Mouse (Mus musculus) layer of hippocampus, adult 9-11 months (tissue): ENCODE results near the gene Prmt8.

Experiments
- DNase-seq: peaks from one replicate; pipeline ENCODE4 v3.0.0; 2022

The Prmt8 gene

DNA sequence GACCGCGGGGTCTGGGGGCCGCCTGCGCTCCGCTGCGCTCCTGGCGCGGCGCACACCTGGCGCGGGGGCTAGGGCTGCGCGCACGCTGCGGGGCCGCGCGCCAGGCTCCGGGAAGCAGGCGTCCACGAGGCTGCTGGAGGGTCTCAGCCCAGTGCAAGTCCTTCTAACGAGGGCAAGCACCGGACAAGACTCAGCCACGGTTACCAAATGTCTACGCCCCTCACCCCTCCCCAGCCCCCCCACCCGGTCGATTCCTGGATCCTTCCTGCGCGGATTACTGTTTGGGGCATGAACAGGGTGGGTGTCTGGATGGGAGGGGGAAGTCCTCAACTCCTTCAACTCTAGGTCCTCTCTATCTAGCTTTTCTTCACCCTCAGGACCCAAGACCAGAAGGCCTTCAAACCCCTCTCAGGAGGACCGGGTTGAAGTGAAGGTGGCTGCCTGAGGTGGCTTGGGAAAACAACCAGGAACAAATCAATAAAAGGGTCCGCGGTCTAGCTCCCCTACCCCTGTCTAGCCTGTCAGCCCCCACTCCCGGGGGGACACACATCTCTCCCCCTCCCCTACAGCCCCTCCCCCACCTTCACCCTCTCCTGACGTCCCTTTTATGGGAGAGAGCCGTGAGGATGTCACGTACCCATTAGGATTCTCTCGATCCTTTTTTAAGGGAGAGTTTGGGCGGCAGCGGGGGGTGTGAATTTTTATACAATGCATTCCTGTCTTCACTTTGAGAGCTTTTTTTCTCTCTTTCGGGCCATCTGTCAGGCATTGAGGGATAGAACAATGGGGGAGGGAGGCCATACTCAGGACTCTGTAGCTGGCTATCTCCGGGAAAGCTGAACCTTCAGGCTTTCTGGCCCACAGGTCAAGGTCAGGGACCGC, at the start of gene Prmt8:
TSS of gene Prmt8 (minus strand) at position 198 of the 882 bp plus-strand sequence.
- peak; percentile 70 for DNase-seq

DNA sequence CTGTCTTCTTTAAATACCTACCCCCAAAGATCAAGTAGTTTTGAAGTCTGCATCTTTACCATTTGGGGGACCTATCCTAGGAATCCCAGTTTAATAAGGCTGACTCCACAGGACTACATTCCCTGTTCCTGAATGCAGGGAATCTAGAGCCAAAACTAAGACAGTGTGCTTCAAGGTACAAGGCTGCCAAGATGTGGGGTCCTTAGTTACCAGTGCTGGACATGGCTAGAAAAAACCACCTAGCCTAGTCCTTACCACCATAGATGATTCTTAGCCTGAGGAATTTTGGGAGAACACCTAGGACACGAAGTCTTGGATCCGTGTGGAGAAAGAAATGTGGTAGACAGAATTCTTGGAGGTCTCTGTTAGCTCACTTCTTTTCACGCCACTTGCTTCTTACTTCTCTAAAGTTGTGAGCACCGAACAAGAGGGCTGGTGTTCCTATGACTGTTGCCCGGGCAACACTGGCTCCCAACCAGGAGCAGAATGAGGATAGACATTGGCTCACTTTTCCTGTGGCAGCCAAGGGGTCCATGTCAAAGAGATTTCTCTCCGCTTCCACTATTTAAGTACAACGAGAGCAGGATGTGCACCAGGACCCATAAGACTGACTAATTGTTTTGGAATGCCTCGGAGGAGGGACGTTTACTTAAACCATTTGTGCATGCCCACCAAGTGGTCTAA, 33.9 kb upstream of the Prmt8 start:
- DNase-seq, result peak; percentile 25

DNA sequence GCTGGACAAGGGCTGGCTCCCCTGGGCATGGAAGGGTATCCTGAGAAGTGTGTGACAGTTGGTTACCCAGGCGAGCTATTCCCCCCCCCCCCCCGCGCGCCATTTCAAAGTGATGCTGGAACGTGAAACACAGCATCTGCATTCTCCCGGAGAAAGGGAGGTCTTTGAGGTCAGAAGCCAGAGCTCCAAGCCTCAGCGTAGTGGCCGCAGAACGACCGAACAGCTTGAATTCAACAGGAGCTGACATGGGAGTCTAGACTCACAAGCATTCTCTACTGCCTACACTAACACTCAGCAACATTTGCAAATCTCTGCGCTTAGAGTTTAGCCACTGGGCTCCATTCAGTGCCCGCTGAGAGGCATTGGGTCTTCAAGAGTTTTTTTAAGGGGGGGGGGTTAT, 32.9 kb upstream of the Prmt8 start:
- DNase-seq, result no peak

DNA sequence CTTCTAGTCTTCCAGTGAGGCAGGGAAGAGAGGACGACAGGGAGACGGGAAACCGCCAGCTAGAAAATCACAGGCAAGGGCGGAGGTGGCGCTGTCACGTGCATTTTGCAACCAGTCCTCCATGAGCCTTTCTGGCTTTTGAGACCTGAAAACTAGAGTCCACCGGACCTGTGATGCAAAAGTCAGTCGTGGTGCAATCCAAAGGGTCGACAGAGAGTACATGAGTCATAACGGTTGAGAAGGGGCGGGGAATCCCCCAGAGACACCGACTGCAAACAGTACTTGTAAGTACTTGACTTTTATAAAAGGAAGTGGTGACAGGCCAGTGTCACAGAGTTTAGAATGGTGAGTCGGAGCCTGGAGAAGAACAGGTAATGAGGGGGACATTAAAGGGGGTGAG, 20.8 kb upstream of the Prmt8 start:
- no peak for DNase-seq

DNA sequence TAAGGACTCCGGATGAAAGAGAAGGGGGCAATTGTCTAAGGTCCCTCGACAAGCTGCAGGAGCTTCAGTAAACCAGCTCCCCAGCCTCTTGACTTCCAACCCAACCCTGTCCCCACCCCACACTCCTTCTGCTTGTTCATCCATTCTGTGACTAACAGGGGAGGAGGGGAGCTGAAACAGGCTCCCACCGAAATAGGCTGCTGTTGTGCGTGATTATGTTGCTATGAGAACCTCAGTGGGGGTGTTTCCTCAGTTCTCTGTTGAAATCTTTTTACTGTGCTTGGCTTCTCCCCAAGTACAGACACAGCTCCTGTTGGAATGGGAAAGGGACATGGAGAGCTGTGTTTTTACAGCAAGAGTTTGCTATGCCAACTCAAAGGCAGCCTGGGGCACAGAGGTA, 1.5 kb upstream of the Prmt8 start:
- DNase-seq, result peak; percentile 83

DNA sequence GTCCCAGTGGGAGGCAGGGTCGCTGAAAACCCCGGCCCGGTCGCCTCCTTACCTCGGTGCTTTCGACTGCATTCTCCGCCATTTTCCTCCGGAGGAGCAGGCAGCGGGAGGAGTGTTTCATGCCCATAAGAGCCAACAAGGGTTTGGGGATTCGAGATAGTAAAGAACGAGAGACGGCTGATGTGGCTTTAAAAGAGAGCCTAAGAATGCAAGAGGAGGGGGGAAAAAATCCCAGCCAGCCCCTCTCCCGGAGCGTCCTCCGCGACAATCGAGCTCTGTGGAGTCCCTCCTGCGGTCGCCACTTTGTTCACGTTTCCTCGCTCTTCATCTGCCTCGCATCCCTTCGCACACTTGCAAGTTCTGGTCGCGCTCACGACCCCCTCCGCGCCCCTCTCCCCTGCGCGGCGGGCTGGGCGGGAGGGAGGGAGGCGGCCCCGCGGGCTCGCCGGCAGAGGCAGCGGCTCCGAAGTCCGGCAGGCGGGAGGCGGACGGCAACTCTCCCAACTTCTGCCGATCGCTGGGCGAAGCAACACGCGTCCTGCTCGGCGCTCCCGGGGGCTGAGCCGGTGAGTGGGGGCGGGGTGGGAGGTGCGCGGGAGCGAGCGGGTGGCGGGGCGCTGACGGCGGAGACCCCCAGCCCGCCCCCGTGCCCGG, 524 bp downstream of the Prmt8 start:
- no peak for DNase-seq

DNA sequence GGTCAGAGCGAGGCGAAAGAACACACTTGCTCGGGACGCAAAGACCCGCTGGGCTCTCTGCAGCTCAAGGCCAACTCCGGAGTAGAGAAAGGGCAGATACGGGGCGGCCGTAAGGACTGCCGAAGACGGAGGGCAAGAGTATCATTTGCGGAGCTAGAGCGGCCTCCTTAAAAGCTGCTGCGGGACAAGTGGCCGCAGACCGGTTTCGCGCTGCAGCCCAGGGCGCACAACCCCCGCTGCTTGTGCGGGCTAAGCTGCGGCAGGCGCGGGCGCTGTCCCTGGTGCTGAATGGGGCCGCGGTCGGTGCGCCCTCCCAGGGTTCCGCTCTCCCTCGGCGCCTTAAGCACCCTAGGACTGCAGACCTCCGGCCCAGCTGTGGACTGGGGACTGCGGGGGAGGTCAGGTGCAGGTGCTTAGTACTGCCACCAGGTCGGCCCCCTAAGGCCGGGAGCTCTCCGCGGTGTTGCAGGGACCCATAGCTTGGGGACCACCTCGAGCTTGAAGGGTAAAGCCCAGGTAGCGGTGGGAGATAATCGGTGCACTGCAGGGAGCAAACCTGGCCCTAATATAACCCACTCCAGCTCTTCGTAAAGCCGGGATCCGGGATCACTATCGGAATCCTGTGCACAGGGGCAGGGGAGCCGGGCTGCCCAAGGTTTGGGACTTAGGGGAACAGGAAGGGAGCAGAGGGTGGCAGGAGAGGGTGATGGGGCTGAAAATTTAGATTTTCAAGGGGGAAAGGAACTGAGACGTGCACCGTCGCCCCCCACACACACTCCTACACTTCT, 1.4 kb downstream of the Prmt8 start:
- no peak for DNase-seq

DNA sequence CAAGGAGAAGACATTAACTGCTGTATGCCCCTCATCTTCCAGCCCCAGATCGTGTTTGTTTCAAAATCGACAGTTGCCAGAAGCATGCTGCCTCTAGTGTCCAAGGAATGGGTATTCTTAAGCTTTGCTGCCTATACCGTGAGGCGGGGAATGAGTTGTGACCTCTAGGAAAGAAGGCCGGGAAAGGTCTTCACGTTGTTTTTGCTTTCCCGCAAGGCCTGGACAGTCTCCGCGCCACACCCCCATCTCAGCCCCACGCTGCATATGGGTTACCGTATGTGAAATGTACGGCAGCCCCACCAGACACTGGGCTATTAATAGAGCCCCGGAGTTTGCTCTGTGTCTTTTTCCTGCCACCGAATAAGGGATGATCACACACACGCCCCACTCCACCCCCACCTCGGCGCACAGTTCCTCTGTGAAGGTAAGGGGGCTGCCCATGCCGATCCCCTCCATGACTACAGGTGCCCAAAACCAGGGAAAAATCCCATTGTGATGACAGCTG, 2.0 kb downstream of the Prmt8 start:
- peak; percentile 63 for DNase-seq

DNA sequence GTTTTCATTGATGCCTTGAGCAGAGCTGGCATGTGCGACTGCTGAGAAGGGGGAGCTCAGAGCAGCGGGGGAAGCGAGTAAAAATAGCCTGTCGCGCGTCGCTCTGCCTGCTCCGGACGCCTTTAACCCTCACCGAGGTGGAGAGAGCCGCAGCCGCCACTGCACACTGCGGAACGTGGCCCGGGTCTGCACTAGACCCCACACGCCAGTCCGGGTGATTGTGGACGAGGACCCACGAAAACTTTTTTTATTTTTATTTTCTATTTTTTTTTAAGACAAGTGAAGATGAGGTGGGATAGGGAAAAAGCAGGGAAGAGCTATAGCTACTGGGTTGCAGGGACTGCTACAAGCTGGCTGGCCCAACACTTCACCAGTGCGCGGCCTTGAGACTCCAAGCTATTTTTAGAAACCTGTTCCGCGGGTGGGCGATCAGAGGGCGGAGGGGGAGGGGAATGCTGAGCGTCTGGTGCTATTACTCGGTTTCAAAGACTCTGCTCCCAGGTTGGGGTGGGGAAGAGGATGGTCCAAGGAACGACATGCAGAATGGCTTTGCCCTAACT, 2.6 kb downstream of the Prmt8 start:
- peak; percentile 65 for DNase-seq

DNA sequence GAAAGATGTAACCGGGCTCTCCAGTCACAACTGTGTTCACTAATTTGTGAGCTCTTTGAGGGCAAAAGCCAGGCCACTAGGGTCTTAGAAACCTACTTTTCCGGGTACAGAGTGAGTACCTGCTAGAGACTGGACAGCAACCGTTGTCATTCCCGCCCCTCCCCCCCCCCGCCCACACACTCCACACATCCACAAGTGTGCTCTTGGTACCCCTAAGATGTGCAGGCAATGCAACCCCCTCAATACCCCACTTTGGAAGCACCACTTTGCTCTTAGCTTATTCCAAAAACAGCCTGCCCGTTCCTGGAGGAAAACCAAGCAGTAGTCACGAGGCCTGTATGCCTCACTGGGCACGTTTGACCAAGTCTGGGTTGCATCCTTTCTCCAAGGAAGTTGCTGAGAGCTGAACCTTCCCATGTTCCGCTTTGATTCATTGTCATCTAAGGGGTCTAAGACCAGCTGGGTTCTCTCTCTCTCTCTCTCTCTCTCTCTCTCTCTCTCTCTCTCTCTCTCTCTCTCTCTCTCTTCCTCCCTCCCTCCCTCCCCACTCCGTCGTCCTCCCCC, 3.1 kb downstream of the Prmt8 start:
- peak; percentile 24 for DNase-seq

DNA sequence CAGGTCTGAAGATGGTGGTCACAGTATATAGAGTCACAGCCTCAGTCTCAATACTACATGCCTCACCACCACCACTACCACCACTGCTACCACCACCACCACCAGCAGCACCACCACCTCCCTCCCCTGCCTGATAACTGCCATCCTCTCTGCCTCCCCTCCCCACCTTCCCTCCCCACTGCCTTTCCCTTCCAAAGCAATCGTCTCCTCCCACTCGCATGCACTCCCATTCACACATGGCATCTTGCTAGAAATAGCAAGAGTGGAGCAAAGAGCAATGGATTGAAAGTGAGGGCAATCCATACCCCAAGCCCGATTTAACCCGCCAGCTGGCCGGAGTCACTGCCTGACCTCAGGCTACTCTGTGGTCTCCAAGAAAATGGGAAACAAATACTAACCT, 3.7 kb downstream of the Prmt8 start:
- peak; percentile 45 for DNase-seq

DNA sequence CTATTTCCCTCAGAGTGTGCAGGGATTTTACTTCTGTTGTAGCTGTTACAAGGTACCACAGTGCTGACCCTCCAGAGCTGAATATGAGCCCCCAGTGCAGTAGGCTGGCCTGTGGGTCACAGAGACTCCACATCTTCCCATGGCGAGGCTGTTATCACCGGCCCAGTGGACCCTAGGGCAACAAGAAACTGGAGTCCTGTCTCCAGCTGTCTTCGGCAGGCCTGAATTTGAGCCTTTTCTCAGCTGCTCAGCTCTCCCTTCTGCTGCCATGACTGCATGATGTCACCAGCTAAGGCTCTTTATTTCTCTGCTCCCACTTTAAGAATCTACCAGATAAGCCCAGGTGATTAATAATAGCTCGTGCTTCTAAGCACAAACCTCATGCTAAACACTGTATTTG, 11.0 kb downstream of the Prmt8 start:
- DNase-seq, result no peak

DNA sequence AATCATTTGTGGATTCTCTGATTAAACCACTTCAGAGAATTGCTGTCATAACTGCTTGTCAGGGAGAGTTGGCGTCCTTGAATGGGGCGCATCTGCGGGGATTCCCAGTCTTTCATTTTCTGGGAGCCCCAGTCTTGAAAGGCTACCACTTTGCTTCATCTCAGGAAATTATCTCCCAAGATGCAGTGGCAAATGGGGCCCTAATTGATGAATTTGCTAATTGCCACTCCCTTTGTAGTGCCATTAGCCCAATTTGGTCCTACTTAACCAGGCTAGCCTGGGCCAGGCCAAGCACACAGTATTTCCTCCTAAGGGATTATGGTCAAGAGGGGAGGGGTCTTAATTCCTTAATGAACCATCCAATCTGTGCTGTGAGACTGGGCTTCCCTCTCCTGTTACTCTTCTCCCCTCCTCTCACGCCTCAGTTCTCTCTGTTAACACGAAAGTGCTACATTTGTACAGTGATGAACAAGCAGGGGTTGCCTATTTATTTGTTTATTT, 11.6 kb downstream of the Prmt8 start:
- DNase-seq, result no peak

DNA sequence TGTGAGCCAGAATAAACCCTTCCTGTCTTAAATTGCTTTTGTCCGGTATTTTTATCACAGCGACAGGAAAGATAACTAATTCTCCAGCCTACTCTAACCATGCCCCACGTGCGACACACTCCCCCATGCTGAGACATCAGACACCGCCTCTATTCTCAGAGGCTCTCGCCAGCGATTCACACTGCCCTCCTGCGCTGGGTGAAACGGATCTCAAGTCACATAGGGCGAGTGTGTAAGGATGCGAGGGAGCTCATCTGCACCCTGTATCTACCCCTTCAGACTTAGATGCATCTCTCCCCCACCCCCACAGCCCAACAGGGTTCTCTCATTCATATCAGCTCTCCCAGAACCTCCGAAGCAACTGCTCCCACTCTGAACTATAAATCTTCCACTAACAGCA, 12.4 kb downstream of the Prmt8 start:
- DNase-seq, result no peak

DNA sequence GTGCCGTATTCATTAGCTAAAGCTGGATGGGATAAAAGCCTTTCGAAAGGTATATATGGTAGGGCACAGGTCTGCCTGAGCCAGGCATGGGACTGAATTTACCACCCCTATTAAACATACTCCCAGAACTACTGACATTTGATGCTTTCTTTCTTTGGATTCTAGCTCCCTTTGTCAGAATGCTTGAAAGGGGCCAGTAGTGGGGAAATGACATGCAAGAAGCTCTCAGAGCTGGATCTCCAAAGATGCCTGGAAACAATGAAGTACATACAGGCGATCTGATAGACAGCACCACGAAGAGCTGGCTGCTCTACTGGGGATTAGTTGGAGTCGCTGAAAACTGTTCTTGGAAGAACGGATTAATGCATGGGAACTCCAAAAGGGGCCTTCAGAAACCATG, 16.0 kb downstream of the Prmt8 start:
- DNase-seq, result no peak

DNA sequence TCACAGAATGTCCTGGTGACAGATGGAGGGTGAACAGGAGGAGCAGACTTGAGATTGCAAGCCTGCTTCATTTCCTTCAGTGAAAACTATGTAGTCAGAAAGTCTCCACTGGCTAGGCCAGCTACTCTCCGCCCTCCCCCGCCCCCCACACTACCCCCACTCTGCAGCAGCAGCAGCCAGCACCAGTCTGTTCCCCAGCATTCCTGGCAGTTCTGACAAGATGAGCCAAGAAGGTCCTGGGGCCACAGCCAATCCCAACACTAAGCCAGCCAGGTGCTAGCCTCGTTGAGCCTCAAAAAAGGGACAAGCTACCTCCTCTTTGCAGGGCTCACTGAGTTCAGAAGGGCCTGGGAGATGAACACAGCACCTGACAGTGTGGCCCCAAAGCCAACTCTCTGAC, 16.6 kb downstream of the Prmt8 start:
- DNase-seq, result no peak

DNA sequence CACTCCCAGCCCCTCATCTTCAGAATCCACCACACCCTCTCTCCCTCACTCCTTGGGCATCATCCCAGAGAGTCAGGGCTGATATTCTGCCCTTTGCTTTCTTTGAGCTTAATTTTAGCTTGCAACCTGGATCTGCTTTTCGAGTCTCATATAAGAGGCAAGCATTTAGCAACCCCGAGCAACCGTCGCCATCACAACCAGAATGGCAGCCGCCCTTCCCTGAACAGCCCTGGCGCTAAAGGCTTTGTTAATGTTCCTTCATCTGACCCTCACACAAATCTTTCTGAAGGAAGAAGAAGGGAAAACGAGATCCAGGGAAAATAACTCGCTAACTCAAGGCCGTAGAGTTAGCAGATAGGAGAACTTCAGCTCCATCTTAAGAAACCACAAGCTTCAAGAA, 17.8 kb downstream of the Prmt8 start:
- DNase-seq, result no peak

DNA sequence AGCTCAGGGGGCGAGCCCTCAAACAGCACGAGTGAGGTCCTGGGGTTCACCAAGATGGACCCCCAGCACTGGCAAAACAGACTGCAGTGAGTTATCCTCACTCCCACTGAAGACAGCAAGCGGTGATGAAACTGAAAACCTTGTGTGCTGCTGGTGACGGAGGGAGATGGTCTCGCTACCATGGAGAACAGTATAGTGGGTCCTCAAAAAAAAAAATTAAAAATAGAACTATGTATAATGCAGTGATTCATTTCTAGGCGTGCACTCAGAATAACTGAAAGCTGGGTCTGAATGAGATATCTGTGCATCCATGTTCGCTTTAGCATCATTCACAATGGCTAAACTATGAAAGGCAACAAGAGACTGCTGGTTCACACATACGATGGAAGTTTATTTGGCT, 20.5 kb downstream of the Prmt8 start:
- no peak for DNase-seq

DNA sequence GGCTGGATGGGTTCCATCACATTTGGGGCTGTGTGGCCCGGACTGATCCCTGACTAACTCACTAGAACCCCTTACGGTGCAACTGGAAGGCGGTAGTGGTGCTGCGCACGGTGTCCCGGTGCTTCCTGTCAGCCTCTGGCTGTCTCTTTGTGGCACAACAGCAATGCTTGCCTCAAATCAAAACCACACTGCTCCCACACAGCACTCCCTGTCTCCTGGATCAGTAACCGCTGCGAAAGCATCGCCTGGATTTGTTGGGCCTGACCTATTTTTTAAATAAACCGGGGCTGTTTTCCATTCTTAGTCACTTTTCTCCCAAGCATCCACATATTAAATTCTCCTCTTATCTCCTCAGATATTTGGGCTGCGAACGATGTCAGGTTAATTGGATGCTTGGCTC, 27.0 kb downstream of the Prmt8 start:
- no peak for DNase-seq

DNA sequence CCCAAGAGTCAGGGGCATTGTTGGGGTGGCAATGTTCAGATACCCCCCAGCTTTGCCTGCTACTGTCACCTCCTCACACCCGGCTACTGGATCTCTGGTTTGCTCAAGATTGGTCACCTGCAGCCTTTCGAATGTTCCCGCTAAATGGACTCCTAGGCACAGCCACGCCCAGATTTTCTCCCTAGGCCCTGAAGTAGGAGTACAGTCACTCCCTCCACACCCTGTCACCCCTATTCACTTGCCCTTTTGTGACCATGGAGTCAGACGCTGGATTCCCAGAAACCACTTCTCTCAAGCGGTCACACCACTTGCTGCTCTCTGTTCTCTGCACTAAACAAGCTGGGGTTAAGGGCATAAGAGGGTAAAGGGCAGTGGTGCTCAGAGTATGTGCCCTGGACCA, 28.1 kb downstream of the Prmt8 start:
- DNase-seq, result no peak

DNA sequence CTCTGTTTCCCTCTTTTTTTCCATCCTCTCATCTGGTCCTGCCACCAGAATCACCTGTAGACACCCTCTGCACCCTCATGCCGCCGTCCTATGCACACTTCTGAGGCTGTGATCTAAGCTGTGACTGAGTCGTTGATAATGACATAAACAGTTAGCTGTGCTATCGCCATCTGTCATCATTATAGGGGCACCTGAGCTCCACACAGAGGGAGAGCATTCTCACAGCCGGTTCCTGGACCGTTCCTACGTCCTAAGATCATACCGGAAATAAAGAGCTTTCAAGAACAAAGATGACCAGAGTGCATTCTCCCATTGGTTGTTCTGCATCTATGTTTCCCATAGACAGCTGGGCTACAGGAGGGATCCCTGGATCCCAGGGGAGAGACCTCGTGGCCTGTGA, 28.6 kb downstream of the Prmt8 start:
- no peak for DNase-seq

DNA sequence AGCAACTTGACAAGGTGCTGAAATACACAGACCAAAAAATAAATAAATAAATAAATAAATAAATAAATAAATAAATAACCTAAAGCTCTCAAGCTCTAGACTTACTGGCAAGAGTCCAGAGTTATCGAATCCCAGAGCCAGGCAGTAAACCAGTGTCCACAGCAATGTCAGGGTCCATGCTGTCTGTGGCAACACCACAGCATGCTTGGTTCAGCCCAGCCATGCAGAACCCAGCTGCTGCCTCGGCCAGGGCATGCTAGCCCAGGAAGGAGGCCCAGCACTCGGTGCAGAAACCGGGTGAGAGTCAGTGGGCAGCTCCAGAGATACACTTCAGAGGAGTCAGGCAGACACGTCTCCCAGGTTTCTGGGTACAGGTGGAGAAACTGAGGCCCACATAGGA, 29.4 kb downstream of the Prmt8 start:
- no peak for DNase-seq
